Mouse (Mus musculus): Measurements from ENCODE around the gene 4930426L09Rik. TPM values are rescaled to one million over a fixed set of nuclear protein-coding genes. Genes with fewer than 3 reads are reported as not detected.

The 4930426L09Rik gene
- under 1 TPM in 1 of 2 experiments, not detected in 1; 0.34 TPM for total RNA-seq (2021)
- long read RNA-seq, experiment 1, result 0 reads
- long read RNA-seq, experiment 2, result 0 reads

DNA sequence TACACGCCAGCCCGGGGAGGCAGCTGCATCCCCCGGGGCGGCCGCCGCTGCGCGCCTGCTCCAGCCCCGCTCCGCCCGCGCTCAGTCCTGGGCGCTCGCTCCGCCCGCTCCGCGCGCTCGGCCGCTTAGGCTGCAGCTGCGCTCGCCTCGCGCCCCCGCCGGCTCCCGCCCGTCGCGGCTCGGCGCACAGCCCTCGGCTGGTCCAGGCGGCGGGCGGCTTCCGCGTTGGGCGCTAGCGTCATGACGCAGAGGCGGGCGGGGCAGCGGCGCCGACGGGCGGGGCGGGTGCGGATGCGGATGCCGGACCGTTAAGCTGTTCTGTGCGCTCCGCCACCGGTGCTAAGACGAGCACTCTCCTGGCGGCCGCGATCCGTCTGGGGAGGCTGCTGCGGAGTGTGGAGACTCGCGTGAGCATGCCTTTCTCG lies at the start of gene 4930426L09Rik, which contains the start of gene Pip4k2a:
TSS of gene 4930426L09Rik (plus strand) at position 290 of the 425 bp plus-strand sequence.
TSS of gene Pip4k2a (minus strand) at position 73 of the 425 bp plus-strand sequence.
- intact Hi-C loops (cut with DNase I), result loop anchor here (5.0 to 10.0 kb wide), 5 partner anchors 56 to 306 kb away; partner anchors contain the start of gene Spag6
- DNase-seq, result peak; percentile 95 to 97

DNA sequence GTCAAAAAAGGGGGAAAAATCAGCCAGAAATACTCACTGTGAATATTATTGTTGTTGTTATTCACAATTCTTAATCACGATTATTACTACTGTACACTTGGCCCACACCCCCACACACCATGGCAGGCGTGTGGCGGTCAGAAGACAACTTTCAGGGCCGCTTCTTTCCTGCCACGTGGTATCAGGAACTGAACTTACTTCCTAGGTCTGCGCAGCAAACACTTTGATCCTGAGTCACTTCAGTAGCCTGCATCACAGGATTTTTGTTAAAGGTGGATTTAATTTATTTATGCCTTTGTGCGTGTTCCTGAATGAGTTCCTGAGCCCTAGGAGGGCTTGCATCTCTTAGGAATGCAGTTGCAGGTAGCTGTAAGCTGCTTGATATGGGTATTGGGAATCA lies 49.4 kb upstream of the 4930426L09Rik start:
- intact Hi-C loops (cut with DNase I), result no loop called here
- no peak for DNase-seq

DNA sequence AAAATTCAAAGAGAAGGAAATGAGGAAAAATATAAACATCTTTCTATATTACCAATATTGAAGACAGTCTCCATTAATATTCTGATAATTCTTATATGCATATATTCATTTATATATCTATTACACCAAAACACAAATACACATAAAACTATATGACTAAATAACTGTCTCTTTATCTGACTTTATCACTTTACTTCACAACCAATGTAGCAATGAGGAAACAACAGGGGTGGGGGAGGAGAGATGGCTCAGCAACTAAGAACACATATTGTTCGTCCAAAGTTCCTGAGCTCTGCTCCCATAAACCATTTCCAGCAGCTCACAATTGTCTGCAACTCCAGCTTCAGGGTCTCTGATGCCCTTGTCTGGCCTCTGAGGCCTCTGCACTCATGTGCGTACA lies 47.4 kb upstream of the 4930426L09Rik start:
- DNase-seq, result no peak
- intact Hi-C loops (cut with DNase I), result no loop called here

DNA sequence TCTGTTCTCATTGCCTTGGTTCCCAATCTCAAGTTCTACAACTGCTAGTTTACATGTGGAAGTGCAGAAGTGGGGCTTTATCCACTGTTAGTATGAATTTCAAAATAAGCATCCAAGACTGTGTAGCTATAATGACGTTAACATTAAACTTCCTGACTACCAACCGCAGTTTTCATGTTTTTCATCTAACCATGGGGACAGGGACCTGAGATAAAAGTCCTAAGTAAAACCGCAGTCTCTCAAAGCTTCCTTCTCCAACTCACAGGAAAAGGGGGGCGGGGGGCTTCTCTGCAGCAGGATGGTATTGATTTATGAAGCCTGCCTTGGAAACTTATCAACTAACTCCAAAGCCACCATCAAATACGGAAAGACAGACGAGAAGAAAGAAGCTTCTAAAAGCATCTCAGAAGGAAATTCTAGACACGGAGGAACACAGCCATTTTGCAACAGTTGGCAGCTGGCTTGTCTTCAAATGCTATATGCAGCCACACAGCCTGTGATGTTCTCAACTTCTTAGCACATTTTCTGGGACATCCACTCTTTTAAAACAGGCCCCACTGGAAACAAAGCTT lies 46.0 kb upstream of the 4930426L09Rik start:
- no peak for DNase-seq
- intact Hi-C loops (cut with DNase I), result no loop called here

DNA sequence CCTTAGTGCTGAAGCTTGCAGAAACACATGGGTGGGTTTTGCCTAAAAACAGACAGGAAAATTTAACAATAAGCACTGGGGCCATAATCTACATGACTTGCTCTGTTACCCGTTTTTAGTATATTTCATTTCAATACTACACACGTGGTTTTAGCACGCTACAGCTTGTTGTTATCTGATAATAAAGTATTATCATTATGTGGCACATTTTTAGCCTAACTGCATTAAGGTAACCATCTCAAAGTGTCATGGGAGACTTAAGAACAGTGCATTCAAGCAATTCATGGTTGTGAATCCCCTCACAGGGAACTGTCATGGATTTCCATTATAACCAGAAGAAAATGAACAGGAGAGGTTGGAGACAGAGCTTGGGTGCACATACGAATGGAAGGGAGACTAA lies 43.7 kb upstream of the 4930426L09Rik start:
- no peak for DNase-seq
- intact Hi-C loops (cut with DNase I), result no loop called here

DNA sequence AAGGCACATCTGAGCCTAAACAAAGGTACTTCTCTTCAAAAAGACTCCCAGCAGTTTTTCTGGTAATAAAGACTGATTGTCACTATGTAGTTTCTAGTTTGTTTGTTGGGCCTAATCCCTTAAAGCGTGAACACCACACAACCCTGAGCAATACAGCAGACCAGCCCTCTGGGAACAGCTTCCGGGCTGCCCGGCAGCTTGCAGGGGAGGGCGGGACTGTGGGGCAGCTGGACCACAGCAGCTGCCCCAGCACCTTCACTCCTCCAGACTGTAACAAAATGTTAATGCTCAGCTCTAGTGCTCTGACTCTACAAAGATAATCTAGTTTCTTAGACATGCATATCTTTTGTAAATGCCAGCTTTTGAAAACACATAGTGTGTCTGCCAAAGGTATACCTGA lies 43.1 kb upstream of the 4930426L09Rik start:
- intact Hi-C loops (cut with DNase I), result no loop called here

DNA sequence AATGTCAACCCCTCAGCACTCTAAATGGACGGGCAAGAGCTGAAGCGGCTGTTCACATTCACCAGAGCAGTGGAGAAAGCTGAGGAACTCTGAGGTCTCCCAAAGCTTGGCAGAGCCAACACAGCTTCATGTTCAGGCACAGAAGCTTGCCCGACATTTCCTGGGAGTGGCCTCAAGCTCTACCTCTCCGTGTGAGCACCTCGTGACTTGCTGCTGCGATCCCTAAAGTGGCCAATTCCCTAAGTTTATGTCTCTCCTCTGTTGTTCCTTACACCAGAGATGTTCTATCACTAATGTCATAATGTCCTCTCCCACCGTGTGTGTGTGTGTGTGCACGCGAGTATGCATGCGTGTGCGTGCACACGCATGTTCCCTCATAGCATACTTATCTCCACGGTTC lies 42.5 kb upstream of the 4930426L09Rik start:
- DNase-seq, result no peak
- intact Hi-C loops (cut with DNase I), result no loop called here

More for the DNA sequence above, 43.1 kb upstream of the 4930426L09Rik start:
- no peak for DNase-seq

DNA sequence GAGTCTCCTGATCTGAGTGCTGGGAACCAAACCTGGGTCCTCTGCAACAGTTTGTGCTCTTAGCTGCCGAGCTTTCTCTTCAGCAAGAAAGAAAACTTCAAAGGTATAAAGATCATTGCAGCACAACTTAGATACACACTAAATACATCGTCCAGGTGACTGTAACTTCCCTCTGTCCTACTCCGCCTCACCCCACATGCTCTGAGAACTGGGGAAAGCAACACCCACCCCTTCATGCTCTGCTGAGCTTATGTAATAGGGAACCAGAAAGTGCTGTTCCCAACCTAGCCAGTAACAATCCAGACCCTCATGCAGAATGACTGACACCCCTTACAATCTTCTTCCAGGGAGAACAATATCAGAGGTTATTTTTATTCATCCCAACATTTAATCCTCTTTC lies 41.7 kb upstream of the 4930426L09Rik start:
- intact Hi-C loops (cut with DNase I), result no loop called here
- DNase-seq, result no peak

DNA sequence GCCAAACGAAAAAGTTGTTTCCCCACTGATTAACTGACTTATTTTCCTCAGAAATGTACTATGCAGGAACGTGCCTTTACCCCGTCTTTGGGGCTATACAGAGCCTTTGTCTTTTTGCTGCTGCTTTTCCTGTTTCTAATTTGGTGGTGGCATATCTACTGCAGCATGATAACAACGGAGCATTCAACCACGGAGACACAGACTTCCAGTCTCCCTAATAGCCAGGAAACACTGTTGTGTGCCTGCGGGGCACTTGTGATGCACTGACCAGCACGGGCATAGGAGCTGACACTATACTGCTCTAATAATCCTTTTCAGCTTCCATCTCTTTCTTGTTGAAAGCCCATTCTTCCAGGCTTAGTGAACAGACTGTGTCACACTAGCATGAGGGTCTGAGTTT lies 41.2 kb upstream of the 4930426L09Rik start:
- DNase-seq, result no peak
- intact Hi-C loops (cut with DNase I), result no loop called here

DNA sequence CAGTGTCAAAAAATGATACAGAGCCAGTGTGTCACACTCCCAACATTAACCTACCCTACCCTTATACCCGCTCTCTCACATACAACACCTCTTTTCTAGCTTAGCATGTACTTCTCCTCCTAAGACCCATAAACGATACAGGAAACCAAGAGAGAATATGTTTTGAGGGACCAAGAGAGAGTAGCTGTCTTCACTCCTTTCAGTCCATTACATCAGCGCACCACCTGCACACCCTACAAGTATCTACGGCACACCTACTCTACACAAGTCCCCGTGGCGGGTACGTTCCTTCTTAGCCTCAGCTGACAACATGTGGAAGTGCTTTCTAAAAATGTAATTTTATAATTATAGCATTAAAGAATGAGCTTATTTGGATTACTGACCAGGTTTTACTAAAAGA lies 40.7 kb upstream of the 4930426L09Rik start:
- intact Hi-C loops (cut with DNase I), result no loop called here
- DNase-seq, result no peak

DNA sequence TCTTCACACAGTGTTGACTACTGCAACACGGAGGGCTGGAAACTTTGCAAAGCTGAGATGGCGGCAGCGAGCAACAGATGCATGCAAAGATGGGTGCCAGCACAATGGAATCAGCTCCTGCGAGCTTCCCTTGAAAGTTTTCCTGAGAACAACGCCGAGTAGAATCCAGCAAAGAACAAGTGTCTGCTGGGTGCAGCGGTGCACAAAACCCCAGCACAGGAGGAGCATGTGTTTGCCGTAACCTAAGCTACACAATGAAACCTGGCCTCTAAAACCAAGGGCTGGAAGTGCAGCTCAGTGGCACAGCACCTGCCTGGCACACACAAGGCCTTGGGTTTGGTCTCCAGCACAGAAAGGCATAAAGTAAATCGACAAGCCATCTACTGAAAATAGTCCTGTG lies 40.1 kb upstream of the 4930426L09Rik start:
- intact Hi-C loops (cut with DNase I), result no loop called here
- peak in 1 of 2 experiments; percentile 26 for DNase-seq

DNA sequence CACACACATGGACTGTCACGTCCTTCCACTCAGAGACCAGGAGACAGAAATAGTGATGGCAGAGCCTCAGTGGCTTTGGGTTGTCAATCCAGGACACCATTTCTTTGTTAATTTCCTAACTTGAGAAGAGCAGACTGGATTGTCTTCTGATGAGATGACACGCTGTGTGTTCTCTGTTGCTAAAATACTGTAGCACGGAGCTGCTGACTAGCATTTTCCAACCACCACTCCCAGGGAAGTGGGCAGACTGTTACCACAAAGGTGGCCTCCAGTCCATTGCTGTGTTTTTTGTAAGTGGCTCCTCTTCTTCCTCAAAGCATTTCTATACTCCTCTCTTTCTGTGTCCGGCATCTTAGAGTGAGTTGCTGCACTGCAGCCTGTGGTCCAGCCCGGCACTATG lies 39.6 kb upstream of the 4930426L09Rik start:
- no peak for DNase-seq
- intact Hi-C loops (cut with DNase I), result no loop called here

DNA sequence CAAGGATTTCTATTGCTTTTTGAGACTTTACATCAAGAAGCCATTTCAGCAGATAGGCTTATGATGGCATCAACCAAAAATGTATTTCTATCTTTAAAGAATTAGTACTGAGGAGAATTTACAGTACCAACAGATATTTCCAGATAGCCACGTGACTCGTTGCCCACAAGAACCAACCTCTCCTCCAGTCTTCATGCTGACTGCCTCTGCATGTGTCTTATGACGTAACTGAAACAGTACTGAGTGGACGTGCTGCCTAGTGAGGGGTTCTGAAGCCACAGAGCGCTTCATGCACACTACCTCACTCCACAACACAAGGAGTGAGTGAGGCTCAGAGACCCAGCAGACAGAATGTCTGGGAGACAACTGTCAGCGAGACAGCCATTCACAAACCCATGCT lies 39.1 kb upstream of the 4930426L09Rik start:
- intact Hi-C loops (cut with DNase I), result no loop called here
- DNase-seq, result no peak

DNA sequence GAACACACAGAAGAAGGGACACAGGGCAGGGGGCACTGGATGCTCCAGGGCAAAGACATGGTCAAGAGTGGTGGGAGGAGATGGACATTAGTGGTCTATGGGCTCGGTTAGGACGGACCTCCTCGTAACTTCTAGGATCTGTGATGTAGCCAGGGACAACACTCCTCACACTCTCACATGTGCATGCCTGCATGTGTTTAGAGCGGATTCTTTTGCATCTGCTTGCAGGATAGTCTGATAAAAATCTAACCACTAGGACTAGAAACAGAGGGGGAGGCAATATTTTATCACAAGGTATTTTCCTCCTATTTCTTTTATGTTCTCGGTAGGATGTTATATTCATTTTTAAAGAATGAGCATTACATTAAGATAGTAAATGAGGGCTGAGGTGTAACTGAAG lies 38.6 kb upstream of the 4930426L09Rik start:
- intact Hi-C loops (cut with DNase I), result no loop called here
- no peak for DNase-seq

DNA sequence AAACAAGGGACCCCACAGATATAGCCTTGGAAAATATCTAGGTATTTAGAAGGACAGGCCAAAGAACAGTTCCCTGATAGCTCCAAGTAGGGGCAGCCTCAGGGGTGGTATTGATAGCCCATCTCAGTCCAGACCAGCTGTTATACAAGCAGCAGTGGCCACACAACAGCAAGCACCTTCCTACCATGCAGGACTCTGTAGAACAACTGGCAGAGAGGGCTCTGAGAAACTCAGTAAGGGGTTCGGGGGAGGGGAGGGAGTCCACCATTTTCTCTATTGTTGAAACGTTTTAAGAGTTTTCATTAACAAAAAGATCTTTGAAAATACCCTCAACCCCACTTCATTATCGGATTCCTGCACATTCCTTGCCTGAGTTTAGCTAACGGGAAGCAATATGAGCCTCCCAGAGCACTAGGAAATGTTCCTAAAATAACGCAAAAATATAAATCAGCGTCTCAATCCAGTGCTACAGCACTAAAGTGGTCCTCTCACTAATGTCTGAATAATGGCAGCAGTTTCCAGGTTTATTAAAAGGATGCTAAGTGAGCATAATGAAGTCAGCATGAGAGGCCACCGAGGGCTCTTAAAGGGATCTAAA lies 37.7 kb upstream of the 4930426L09Rik start:
- intact Hi-C loops (cut with DNase I), result no loop called here
- DNase-seq, result no peak

DNA sequence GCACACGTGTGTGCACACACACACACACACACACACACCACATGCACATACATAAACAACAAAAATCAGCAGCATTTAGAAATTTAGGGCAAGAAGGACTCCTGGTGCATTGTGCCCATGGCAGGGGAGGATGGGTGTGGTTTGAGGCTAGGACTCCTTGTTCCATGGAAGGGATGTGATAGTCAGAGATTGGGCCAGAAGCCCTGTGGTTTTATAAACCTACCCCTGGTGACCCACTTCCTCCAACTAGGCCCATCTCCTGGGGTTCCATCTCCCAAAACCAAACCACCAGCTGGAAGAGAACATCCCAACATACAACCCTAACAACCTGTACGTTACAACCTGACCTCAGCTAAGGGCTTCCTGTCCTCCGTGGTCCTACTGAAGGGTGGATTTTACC lies 35.6 kb upstream of the 4930426L09Rik start:
- intact Hi-C loops (cut with DNase I), result no loop called here

DNA sequence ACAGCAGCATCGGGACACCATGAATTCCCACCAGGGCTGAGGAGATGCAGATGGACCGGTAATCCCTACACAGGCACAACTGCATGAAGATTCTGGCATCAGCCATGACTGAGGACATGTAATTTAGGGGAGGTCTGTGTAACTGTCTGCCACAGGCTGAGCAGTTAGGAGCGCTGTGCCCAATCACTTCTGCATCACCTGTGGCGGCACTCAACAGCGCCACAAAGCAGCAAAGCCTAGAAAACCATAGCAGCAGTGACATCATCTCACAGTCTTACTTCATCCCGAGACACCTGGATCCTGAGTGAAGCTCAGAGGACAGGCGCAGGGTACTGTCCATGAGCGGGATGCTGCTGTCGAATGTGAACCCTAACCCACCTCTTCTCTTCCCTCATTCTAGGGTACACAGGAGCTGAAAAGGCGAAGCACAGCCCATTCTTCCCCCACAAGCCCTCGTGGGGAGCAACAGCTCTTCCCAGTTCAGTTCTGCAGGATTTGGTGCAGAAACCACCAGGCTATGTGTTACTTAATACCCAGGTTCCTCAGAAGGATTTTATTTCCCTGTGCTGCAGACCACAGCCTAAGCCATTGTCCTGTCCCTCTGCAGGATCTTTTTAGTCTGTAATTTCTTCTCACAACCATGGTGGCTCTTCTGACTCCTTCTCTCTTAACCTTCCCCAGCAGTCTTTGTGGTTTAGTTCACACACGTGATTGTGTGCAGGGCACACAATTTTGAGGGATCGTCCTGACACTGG lies 34.7 kb upstream of the 4930426L09Rik start:
- DNase-seq, result no peak
- intact Hi-C loops (cut with DNase I), result no loop called here

More for the DNA sequence above, 35.6 kb upstream of the 4930426L09Rik start:
- no peak for DNase-seq

DNA sequence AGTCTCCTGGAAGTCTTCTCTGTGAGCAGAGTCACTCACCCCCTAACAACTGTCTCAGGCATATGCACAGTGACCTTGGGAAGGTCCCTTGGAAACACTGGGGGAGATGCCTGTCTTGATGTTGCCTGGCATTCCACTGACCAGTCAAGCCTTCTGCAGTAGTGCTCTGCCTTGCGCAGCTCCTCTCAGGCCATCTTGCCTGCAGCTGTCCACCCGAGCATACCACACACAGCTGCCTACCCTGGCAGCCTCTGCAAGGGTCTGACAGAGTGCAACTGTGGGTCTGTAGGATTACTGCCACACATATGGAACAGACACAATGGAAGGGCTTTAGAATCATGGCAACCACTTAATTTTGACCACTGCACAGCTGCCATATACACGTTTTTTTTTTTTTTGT lies 33.0 kb upstream of the 4930426L09Rik start:
- DNase-seq, result no peak
- intact Hi-C loops (cut with DNase I), result no loop called here

DNA sequence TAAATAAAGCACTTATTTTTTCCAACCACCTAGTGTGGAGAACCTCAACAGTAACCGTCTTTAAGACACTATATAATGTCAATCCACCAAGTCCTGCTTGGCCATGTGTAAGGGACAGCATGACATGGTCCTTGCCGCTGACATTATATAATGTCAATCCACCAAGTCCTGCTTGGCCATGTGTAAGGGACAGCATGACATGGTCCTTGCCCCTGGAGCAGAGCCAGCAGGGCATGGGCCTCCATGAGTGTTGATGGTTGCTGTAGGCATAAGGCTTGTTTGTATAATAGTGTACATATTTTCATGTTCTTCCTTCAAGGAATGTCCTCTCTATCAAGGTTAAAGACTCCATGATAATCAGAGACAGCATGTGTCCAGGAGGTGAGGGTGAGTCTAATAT lies 32.2 kb upstream of the 4930426L09Rik start:
- intact Hi-C loops (cut with DNase I), result no loop called here
- DNase-seq, result no peak

DNA sequence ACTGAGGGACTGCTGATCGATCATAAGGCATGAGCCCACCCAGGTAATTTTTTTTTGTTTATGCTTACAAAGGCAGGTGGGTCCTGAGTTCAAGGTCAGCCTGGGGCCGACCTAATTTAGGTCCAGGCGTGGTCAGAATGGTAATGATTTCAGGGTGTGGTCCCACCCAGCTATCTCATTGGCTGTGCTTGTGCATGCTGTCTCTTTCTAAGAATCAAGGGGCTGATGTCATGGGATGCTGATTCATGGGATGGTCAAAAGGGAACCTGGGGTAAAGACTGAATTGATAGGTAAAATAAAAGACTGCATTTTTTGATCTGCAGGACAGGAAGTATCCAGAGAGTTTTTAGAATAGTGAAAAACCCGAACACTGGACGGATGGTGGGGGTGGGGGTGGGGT lies 31.6 kb upstream of the 4930426L09Rik start:
- intact Hi-C loops (cut with DNase I), result no loop called here
- no peak for DNase-seq

DNA sequence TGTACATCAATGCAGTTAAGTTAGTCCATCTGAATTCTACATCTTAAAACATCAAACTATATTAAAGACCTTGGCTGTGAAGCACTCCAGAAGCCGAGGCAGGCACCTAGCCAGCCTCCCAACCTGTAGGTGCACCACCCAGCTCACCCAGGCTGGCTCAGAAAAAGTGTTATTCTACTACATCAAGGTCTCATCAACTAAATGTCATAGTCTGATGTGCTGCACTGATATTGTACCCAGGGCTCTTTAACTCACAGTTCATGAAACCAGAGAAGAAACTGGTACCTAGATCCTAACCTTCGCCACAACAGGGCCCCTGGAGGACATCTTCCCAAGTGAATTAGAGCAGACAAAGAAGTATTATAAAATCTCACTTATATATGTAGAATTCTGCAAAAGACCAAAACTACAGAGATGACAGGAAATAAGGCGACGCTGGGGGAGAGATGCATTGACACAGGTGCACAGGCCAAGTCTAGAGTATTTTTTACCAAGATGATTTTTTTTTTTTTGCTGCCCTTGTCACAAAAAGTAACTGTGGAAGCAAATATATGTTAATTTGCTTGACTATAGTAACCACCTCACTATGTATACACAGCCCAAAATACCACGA lies 30.6 kb upstream of the 4930426L09Rik start:
- DNase-seq, result no peak
- intact Hi-C loops (cut with DNase I), result no loop called here

All from heart, postnatal 14 days (tissue).